Mouse (Mus musculus) embryo, embryonic 10.5 days (tissue): ENCODE measurements at regions not wholly inside any gene's neighbourhood (a gene's known extent, or its start where the extent isn't known, plus 50 kb on each side); places are given as distances from the start of the nearest gene placed in this dataset.

Experiments used
- DNase-seq: peaks from one replicate; pipeline ENCODE4 v3.0.0-alpha.2; 2015; ENCODE audit warnings: low spot score

GRCm38 (mm10) chr10:118765544-118766441 lies 104.2 kb downstream of the Dyrk2 start:
- no peak for DNase-seq

DNA sequence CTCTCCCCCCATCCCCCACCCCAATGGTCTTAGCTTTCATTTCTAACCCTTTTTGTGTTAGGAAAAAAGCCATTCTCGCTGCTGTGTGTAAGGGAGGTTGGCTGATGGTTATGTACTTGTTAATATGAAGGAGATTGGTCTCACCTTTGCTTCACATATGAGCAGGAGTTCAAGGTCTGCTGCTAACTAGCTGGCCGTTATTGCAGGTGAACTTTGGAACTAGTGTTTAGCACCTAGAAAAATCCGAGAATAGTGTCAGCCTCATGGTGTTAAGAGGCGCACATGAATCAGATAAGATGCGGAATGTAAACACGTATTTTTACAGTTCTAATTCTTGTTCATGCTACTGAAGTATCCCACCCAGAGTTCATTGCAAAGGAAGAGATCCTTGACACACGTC lies 103.2 kb downstream of the Dyrk2 start:
- DNase-seq: no peak

DNA sequence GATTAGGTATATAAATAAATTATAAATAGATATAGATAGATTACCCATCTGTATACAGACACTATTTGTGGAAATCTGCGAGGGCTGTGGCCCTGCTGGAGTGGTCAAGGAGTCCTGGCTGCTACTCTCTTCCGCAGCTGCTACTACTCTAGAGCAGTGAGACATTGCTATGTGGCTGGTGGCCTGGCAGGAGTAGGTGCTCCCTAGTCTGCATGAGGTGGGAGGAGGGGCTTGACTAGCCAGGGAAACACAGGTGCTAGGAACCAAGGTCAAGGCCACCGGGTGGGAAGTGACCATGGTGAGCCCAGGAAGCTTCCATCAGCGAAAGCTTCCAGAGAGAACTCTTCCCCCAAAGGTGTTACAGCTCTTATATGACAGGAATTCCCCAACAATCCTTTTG lies 100.3 kb downstream of the Dyrk2 start:
- no peak for DNase-seq

DNA sequence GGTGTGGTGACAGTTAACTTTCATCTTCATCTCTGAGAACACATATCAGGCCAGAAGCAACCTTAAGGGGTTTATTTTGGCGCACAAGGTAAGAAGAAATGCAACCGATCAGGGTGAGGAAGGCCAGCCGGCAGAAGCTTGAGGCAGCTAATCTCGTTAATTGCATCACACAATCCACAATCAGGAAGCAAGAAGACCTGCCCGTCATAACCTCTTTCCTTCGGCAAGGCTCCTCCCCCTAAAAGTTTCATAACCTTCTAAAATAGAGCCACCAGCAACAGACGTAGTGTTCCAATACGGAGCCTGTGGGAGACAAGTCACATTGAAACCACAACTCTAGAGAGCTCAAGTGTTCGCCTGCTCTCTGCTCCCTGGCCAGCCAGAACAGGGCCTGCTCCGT lies 91.4 kb downstream of the Dyrk2 start:
- no peak for DNase-seq

DNA sequence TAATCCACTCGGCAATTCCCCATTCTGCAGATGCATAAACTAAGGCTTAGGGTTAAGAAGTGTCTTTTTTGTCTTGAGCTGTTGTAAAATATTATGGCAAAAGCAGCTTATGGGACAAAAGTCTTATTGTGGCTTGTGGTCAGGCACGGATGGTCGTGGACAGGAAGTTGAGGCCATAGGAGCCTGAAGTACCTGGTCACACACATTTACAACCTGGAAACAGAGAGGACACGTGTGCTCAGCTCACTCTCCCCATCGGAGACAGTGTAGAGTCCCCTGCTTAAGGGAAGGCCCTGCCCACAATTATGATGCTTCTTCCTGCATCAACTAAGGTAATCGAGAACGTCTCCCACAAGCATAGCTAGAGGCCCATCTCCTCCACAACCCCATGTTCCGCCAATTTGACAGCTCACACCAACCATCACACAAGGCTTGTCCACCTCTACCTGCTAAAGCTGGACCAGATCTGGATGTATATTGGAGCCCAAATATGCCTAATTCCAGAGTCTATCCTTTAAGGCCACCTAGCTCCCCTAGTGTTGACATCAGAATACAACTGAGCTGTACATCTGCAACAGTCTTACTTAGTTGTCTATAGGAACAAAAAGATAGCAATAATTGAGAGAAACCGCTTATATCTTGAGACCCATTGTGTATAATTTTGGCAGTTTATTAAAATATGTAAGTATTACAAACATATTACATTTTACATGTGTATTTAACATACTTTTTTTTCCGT lies 89.0 kb downstream of the Dyrk2 start:
- DNase-seq: no peak

DNA sequence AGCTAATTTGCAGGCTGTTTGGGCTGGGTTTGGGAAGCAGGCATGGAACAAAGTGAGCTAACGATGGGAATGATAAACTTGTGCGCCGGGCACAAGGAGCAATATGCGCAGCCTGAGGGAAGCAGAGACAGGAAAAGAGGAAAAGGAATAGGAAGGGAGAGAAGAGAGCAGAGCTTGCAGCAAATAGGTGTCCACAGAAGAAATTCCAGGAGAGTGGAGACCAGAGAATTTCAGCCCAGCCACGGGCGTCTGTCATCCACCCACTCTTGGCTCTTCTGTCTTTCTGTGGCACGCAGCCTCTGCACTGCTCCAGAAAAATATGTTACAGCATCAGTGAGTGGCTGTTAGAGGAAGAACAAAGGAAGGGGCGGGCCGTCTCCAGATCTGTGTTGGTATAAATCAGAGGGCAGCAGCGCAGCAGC lies 88.2 kb downstream of the Dyrk2 start:
- no peak for DNase-seq

GRCm38 (mm10) chr10:118782646-118783045 lies 87.4 kb downstream of the Dyrk2 start:
- no peak for DNase-seq

GRCm38 (mm10) chr10:118787280-118787690 lies 82.7 kb downstream of the Dyrk2 start:
- DNase-seq: no peak

- no peak for DNase-seq
These were observed 77.5 kb downstream of the Dyrk2 start for GRCm38 (mm10) chr10:118792352-118793100.

GRCm38 (mm10) chr10:118793794-118794193 lies 76.2 kb downstream of the Dyrk2 start:
- no peak for DNase-seq

DNA sequence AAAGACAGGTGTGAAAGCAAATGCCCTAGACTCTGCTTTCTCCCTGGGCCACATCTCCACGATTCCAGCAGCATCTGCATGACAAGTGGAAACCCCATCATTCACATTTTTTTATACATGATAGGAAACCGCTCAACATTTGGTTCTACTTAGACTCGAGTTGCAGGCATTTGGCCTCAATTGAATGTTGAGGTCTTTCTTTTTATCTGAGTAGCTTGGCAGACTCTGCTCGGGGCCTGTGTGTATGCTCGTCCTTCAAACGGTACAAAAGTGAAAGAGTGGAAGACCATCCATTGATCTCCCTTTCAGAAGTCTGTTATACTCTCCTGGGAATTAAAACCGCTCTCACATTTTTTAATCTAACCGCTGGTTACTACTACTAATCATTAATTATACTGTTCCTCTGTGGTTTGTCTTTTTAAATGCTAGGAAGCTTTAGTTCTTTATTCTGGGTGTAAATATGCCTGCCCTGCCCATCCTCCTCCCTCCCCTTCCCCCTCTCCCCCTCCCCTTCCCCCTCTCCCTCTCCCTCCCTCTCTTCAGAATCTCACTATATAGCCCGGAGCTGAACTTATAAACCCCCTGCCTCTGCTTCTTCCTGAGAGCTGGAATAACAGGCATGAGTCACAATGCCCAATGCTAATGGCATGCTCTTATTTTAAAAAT lies 75.5 kb downstream of the Dyrk2 start:
- peak; percentile 21 for DNase-seq

DNA sequence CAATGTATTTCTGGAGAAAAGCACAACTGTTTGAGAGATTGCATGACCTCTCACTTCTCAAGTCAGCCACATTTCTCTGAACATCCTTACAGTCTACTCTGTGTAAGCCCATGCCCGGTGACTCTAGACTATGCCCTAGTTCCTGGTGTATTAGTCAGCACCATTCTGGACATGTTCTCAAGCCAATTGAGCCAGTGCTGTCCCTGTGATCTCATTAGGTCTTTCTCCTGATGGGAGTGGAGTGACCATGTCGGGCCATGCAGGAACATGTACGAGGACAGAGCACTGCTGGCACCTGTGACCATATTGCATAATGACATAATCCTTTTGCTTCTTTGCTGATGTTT lies 75.0 kb downstream of the Dyrk2 start:
- DNase-seq: no peak

DNA sequence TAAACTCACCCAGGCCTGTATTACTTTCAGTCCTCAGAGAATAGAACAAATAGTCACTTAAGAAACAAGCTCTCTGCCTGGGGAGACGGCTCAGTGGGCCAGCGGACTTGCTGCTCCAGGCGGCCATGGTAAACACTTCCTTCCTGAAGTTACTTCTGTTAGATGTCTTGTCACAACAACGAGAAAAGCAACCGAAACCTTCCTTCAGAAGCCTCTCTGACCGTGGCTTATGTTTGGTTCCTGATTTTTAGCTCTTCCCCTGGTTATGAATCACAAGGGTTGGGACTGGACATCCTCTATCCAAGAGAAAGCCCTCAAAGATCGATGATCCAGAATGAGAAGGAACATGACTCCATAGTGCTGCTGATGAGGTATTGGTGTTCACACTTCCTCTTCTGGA lies 73.5 kb downstream of the Dyrk2 start:
- DNase-seq: no peak

DNA sequence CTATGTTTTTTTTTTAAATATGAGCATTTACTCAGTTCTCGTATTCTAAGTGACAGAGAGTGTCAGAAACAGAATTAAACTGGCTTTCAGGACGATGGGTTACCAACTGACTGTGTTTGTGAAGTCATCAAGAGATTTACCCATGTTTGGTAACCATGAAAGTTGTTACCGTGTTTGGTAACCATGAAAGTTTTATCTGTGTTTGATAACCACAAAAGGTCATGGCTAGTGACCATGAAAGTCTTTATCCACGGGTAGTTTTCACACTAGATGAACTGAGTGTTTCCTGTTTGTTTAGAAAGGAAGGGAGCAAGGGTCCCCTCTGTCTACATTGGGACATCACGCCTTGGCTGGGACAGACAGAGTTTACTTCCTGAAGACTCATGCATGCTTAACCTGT lies 72.8 kb downstream of the Dyrk2 start:
- DNase-seq: no peak

DNA sequence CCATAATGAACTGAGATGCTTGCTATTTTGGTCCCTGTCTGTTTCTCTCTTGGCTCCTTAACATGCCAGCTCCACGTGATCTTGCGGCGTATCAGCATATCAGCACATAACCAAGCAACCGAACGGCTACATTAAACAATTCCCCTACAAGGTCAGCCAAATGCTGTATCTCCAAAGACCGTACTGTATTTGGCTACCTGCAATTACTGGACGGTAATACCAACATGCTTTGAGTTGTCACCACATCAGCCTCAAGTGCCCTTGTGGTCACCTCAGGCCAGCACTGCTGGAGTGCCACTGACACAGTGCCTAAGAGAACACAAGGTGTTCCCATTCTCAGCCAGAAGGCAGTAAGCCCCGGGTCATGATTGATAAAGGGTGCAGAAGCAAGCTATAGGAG lies 70.2 kb downstream of the Dyrk2 start:
- DNase-seq: no peak

DNA sequence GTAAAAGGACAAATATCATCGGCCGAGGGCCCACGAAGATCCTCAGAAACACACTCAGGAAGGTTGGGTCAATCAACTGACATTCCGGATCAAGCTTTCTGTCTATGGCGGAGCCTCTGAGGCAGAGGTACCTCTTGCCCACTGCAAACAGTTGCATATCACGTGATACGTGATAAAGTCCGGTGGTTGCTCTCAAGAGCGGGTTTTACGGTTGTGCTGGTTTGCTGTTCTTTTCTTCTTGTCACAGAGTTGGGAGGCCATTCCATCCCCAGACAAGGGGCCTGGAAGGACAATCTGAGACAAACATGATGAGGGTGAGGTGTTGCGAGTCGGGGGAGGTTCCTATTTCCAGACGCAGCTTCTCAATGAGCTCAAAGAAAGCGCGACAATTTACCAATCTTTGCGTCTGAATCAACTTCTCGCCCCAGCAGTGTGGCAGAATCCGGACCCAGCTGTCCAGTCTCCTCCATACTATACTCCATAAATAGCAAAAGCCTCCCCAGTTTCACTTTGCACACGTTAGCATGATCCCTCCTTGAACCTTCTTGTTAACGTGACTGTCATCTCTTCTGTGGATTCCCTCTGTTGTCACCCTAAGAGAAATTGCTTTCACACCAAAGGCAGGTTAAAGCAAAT lies 66.0 kb downstream of the Dyrk2 start:
- DNase-seq: no peak

DNA sequence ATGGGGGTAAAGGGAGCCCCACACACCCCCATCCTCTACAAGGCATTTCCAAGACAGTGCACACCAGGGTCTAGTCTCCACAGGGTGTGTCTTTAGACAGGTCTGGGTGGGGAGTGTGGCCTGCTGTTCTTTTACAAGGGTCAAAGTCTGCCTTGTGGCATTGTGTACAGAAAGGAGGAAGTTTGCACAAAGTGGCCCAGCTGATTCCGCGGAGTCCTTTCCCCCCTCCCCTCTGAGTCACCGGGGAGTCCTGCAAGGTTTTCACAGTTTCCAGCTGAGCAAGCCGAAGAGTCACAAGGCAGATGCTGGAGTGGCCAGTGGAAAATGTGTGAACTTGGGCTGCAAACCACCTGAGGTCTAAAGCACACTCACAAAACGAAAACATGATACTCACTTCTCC lies 65.4 kb downstream of the Dyrk2 start:
- DNase-seq: no peak
